ENCODE assay signal across 1 mouse cellular context in genomic region chr5:34636481-34637287, GRCm38 (mm10).
TF ChIP-seq lines count a peak whose summit lies in the region.

TSS of gene Mfsd10 (minus strand) at chr5:34637212.

TF ChIP-seq in CH12.LX, 34 proteins besides CTCF, POLR2A, EP300 and RAD21 (continued from another document):
- TF ChIP-seq JUN (IDR thresholded peaks at IDR 0.05; ENCODE audit: insufficient read depth, low read depth, low read length): no peak
- no peak; the same call in 1 of the 2 replicates for TF ChIP-seq NRF1 (IDR thresholded peaks at IDR 0.05; ENCODE audit: low read depth, low read length)
- TF ChIP-seq MAX (IDR thresholded peaks at IDR 0.05; ENCODE audit: low read length): peak; percentile 88
- peak; percentile 13; the same call in 1 of the 2 replicates for TF ChIP-seq USF1 (IDR thresholded peaks at IDR 0.05; ENCODE audit: low read depth, low read length)
- TF ChIP-seq JUND (conservative IDR thresholded peaks at IDR 0.05; ENCODE audit: low read depth, low read length): no peak
- no peak for TF ChIP-seq ZNF384 (IDR thresholded peaks at IDR 0.05; ENCODE audit: low read depth, low read length)
- peak; percentile 74 for TF ChIP-seq NELFE (IDR thresholded peaks at IDR 0.05; ENCODE audit: low read depth, low read length)
- TF ChIP-seq MAZ (IDR thresholded peaks at IDR 0.05; ENCODE audit: low read depth, low read length): 0 out of 2 replicates have a peak, but pooled peaks have one; percentile 17
- no peak for TF ChIP-seq GABPA (IDR thresholded peaks at IDR 0.05; ENCODE audit: insufficient replicate concordance, low read depth, low read length)
- TF ChIP-seq ETS1 (conservative IDR thresholded peaks at IDR 0.05; ENCODE audit: low read depth, low read length): peak; percentile 57
- no peak for TF ChIP-seq MEF2A (IDR thresholded peaks at IDR 0.05; ENCODE audit: borderline replicate concordance, low read depth, low read length)
- TF ChIP-seq POLR2AphosphoS2 (IDR thresholded peaks at IDR 0.05; ENCODE audit: low read depth, low read length): peak; percentile 70; the same call in 1 of the 2 replicates
- TF ChIP-seq CHD2 (IDR thresholded peaks at IDR 0.05; ENCODE audit: low read length): 0 out of 2 replicates have a peak, but pooled peaks have one; percentile 14
- no peak for TF ChIP-seq USF2 (conservative IDR thresholded peaks at IDR 0.05; ENCODE audit: low read depth, low read length)
- TF ChIP-seq RCOR1 (conservative IDR thresholded peaks at IDR 0.05; ENCODE audit: low read depth, low read length): no peak
- TF ChIP-seq ELF1 (IDR thresholded peaks at IDR 0.05; ENCODE audit: low read depth, low read length): peak; percentile 76
- no peak for TF ChIP-seq ZC3H11A (IDR thresholded peaks at IDR 0.05; ENCODE audit: low read depth, low read length)
- TF ChIP-seq MYC (IDR thresholded peaks at IDR 0.05; ENCODE audit: low read depth, low read length): peak; percentile 78
- peak; percentile 55 for TF ChIP-seq HCFC1 (IDR thresholded peaks at IDR 0.05; ENCODE audit: low read depth, low read length)
TF ChIP-seq in CH12.LX: peak in this region for 21.
